Mouse (Mus musculus): ENCODE measurements around the gene Cxcl2. TPM values are rescaled to one million over a fixed set of nuclear protein-coding genes. Genes with fewer than 3 reads are reported as not detected.
A peak's percentile ranks its signal among the peaks of the same experiment; 100 is the strongest.

Gene Cxcl2
- polyA plus RNA-seq, 2 experiments from 2014 or later, result not detected

DNA sequence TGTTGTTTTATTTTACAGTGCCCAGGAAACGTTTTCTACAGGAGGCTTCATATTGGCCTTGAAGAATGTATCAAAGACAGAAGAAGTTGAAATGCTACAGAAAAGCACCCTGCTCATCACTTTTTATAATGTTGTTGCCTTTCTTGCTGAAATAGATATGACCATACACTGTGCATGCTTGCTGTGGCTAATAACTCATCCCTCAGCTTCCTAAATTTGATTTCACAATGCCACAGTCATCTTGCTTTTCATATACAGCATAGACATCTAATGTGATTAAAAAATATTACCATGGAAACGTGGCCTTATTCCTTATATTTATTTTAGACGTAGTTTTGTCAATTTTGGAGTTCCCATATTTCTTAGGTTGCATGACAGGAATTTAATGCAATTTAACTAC is 6.2 kb upstream of the Cxcl2 start:
- no peak for ATAC-seq

DNA sequence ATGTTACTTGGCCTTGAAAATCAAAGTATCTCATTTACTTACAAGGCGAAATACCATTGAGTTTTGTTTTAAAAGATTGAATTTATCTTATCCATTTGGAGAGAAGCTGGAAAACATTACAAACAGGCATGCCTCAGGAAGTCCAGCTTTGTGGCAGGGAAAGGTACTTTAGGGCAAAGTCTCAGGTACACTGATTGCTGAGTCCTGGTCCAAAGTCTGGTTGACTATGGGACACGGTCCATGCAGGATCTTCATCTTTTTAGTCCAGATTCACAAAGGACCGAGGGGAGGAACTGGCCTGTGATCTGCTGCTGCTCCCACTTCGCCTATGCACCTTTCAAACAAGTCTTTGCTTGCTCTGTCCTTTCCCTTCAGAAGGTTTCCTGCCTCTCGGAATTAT is 4.4 kb upstream of the Cxcl2 start:
- ATAC-seq, result no peak

- ATAC-seq, result no peak
Observed at GRCm38 (mm10) chr5:90900147-90900546, 3.5 kb upstream of the Cxcl2 start.

- no peak for ATAC-seq
Observed at GRCm38 (mm10) chr5:90900688-90901087, 3.0 kb upstream of the Cxcl2 start.

DNA sequence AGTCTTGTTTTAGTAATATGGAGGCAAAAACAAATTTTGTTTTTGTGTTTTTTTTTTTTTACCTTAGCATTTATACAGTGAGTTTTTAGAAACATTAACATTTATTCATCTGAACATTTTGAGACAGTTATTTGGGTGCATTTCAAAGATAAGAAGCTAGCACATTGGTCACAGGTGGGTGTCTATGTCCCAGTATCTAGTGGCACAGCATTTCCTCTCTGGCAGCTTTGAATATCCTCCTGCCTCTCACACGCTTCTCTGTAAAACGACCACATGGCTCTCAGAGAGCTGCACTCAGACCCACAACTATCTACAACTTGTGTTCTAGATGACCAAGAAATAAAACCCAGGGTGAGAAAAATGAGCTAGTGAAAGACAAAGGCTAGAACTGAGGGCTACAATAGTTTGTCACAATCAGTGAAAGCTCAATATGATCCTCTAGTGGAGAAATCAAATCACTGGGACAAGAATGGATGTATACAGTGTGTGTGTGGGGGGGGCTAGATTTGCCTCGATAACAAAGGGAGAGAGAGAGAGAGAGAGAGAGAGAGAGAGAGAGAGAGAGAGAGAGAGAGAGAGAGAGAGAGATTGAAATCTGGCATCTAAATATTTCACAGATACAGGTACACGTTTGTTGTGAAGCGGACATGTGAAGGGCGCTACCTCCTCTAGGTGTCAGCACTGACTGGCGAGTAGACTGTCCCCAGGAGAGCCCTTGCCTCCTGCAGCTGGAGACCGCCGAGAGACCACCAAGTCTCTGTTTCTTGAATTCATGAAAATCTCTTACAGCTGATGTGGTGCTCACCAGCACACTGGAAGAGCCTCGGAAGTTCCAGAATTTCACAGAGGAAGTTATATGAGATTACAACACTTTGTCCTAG is 1.1 kb upstream of the Cxcl2 start:
- ATAC-seq, result no peak

- ATAC-seq, result peak; percentile 84
Observed at GRCm38 (mm10) chr5:90908983-90909382, 5.3 kb downstream of the Cxcl2 start.

DNA sequence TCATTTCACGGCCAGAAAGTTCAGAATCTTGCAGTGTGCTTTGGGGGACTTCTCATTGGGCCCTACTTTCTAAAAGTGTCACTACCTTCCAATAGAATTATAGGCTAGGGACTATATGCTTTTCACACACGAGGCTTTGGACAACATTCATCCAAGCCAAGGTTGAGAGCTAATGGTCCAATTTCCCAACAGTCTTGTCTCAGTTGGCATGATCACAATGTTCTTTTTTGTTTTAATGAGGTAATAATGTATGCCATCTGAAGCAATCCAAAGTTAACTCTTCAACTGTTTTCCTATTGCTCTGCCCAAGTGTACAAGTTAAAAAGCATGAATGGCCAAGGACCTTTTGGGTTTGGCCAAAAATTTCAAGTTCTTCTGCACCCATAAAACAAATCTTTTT is 15.8 kb downstream of the Cxcl2 start:
- ATAC-seq, result no peak

DNA sequence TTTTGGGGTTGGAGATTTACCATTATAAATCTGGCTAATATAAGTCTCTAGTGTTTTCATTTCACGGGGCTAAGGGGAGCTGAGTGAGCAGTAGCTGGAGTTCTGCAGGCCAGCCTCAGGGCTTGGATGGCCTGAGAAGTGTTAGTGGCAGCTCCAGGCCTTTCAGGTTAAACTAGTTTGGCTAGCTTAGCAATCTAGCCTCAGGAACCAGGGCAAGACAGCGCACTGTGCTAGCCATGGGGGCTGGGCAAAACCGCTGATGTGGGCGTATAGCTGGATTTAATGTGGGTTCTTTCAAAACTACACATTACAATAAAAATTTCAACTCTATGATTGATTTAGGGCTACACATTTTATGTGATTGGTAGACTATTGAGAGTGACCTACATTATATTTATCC is 19.3 kb downstream of the Cxcl2 start:
- ATAC-seq, result no peak

DNA sequence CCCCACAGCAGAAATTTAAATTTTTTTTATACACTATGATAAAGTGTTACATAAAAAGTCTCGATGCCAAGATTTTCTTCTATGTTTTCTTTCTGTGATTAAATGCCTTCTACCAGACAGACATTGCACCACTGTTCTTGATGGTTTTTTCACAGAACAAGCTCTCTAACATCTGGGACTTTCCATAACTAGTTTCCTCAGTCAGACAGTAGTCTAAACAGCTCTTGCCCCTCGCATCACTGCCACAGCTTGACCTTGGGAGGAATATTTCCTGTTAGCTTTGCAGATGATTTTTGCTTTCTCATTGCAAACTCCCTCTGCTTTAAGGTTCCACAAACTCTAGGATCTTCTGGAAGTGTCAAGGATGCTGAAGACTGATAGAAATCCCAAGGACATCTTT is 26.9 kb downstream of the Cxcl2 start:
- peak; percentile 14 for ATAC-seq

DNA sequence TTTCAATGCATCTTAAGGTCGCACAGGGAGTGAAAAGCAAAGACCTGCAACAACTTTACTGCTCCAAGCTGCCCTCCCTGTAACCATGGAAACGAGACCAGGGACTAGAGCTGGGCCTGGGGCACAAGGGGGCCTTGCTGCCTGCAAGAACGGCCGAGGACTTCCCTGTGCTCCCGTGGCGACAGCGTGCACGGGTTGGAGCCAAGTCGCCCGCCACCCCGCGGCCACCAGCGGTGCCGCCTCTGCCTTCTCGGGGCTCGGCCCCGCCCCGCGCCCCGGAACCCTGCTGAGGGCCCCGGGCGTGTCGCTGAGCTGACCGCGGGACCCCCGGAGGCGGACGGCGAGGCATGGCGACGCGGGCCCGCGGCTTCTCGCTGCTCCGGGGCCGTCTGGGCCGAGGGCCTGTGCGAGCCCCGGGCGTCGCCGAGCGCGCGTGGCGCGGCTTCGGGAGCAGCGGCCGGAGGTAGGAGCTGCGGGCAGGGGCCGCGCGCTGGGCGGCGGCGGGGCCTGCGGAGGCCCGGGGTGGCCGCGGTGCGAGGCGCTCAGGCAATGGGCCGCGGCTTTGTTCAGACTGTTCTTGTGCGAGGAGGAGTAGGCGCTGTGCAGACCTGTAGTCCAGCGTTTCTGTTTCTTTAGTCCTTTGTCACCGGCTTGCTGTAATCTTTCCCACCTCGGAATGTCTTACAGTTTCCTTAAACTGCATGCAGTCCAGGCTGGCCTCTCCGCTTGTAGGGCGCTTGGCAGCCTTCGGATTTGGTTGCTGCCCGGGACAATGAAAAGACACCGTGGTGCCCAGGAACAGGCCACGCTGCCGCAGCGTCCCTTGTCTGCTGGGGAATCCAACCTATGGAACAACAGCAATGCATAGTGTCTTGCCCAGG is 27.5 kb downstream of the Cxcl2 start, which contains the start of gene Mthfd2l:
TSS of gene Mthfd2l (plus strand) at position 147 of the 881 bp plus-strand sequence.
- ATAC-seq, result peak; percentile 96

GRCm38 (mm10) chr5:90931911-90932310 is 28.2 kb downstream of the Cxcl2 start:
- no peak for ATAC-seq

DNA sequence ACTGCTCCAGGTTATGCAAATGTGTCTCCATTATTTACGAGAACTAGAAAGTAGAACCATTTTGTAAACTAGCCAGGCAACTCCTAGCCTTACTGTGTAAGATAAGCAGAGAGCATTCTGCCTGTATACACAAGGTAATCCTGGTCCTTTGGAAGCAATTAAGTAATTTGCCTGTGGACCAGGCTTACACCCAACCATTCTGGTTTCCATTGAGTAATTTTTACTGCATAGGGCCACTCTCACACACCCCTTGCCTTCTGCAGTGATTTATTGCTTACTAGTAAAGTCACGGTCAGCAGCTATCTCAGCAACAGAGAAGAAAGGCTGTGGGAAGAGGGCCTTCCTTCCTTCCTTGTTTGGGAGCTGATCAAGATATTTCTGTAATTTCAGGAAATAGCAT is 33.0 kb downstream of the Cxcl2 start:
- ATAC-seq, result no peak

GRCm38 (mm10) chr5:90945453-90945852 is 41.8 kb downstream of the Cxcl2 start:
- no peak for ATAC-seq

DNA sequence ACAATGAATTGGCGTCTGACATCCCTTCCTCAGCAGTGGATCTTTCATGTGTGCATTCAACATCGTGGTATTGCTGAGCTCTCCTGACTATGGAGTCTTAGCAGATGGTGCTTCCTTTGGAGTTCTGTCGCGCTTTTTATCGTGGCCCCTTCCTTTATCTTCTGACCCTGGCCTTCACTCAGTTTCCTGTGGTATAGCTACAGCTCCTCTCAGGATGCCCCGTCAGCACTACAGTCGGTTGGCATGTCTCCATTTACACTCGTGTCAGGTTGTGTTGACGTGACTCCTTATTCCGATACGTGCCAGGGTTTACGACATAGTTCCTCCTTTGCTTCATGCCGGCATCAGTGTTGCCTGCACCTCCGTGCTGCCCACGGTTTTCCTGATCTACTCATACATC is 45.8 kb downstream of the Cxcl2 start:
- no peak for ATAC-seq

- peak; percentile 77 for ATAC-seq
Observed at GRCm38 (mm10) chr5:90951475-90951874, 47.8 kb downstream of the Cxcl2 start.

DNA sequence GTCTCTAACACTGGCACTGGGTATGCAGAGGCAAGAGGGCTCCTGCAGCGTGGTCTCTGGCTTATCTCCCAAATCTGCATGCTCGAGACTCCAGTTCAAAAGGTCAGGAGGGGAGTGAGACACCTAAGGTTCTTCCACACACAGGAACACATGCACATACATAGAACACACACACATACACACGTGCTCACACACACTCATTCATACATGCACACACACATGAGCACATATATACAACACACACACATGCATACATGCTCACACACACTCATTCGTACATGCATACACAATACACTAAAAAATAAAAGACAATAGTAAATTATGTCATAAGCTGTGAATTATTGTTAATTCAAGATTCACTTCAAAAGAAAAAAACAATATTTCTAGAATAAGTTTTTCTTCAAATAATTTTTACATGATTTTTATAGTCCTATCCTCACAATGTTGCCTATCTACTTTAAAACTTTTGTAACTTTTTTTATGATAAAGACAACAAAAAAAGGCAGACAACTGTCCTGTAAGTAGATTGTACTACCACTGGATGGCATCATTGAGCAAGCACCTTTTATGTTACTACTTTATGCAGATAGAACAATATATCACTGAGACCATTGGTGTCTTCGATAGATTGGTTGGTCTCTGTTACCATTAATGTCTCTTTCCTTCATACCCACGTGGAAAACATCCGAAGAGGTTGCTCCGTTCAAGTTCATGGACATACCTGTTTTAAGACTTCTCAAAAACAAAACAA is 49.2 kb downstream of the Cxcl2 start:
- no peak for ATAC-seq

Other genes with a start within 250 kb of the Cxcl2 start
- not detected for gene Cxcl5, start 144.5 kb upstream of the Cxcl2 start, polyA plus RNA-seq (2017; shearing (Covaris generic))
- gene Ppbp, start 135.4 kb upstream of the Cxcl2 start, polyA plus RNA-seq (2017; shearing (Covaris generic)), result not detected
- not detected for gene Pf4, start 131.4 kb upstream of the Cxcl2 start, polyA plus RNA-seq (2017; shearing (Covaris generic))
- gene Cxcl3, start 117.8 kb upstream of the Cxcl2 start, polyA plus RNA-seq (2017; shearing (Covaris generic)), result not detected
- not detected for gene Cxcl15, start 109.3 kb upstream of the Cxcl2 start, polyA plus RNA-seq (2017; shearing (Covaris generic))
- not detected for gene Cxcl1, start 12.6 kb upstream of the Cxcl2 start, polyA plus RNA-seq (2017; shearing (Covaris generic))
- 1 to 10 TPM in 1 of 2 experiments, under 1 TPM in 1; 0.43 to 1.9 TPM for gene Mthfd2l, start 27.2 kb downstream of the Cxcl2 start, polyA plus RNA-seq (2017; shearing (Covaris generic))
- not detected for gene Epgn, start 123.6 kb downstream of the Cxcl2 start, polyA plus RNA-seq (2017; shearing (Covaris generic))
- gene Ereg, start 170.8 kb downstream of the Cxcl2 start, polyA plus RNA-seq (2017; shearing (Covaris generic)), result not detected
- 1 to 10 TPM; 1.8 to 2.3 TPM for gene Areg, start 235.7 kb downstream of the Cxcl2 start, polyA plus RNA-seq (2017; shearing (Covaris generic))